Mouse (Mus musculus): ENCODE measurements around the gene Katnbl1. TPM values are rescaled to one million over a fixed set of nuclear protein-coding genes. Genes with fewer than 3 reads are reported as not detected.

Katnbl1 gene
- polyA plus RNA-seq, 1 experiment, result 0.27 TPM

DNA sequence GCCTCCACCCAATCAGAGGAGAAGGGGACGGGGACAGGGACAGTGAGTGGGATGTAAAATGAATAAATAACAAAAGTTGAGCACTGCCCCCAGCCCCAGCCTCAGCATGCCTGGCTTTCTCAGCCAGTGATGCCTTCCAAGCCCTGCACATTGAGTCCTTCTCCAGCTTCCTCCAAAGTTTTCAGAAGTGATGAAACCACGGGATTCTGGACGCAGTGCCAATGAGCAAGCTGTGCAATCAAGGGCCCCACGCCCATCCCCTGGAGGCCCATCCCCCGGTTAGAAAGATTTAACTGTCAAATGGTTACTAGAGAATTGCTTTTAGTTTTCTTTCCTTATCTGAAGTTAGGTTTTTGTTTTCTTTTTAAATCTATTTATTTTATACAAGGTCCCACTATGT is 9.1 kb upstream of the Katnbl1 start:
- 39% methylated on average over 5 of the region's 5 CpGs for WGBS
- TF ChIP-seq POLR2A (IDR thresholded peaks at IDR 0.05; ENCODE audit: low read depth, low read length) (no peak), CTCF (IDR thresholded peaks at IDR 0.05; ENCODE audit: extremely low read depth, insufficient read length, insufficient replicate concordance, low read depth, low read length) (no peak)

DNA sequence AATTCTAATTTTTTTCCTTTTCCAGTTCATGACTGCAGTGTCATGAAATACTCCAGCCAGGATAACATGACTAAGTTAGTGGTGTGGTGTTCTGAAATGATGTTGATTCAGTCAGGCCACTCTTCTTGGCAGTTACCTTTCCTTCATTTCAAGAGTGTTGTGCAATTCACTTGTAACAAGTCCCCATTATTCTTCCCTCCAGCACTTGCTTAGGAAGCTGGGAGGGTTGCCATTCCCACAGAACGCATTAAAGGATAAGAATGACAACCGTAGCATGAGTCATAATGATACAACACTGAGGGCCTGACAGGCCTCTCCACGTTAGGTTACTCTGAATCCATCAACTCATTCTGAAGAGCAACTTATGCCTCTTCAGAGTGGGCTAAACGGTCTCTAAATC is 5.9 kb upstream of the Katnbl1 start:
- no peak for TF ChIP-seq CTCF (IDR thresholded peaks at IDR 0.05; ENCODE audit: extremely low read depth, insufficient read length, insufficient replicate concordance, low read depth, low read length)
- no peak for TF ChIP-seq POLR2A (IDR thresholded peaks at IDR 0.05; ENCODE audit: low read depth, low read length)
- Histone ChIP-seq H3K27me3 (ENCODE audit: control insufficient read depth, insufficient read depth, low read length) (no peaks in the 10 kb centered on the region), H3K4me1 (ENCODE audit: control insufficient read depth, insufficient read depth, insufficient read length, low read length) (no peaks in the 10 kb centered on the region), H3K4me3 (ENCODE audit: low read depth, low read length) (no peak overlapping the region), H3K27ac (ENCODE audit: insufficient read depth, low read depth, low read length) (no peak overlapping the region), H3K36me3 (ENCODE audit: control insufficient read depth, insufficient read depth, low read length) (no peaks in the 10 kb centered on the region)
- 38% methylated on average over 4 of the region's 4 CpGs for WGBS

More for the DNA sequence above, 9.1 kb upstream of the Katnbl1 start:
- H3K27ac ChIP-seq (ENCODE audit: insufficient read depth, low read depth, low read length), result no peak overlapping the region
- no peaks in the 10 kb centered on the region for H3K4me1 ChIP-seq (ENCODE audit: control insufficient read depth, insufficient read depth, insufficient read length, low read length)
- H3K36me3 ChIP-seq (ENCODE audit: control insufficient read depth, insufficient read depth, low read length), result no peaks in the 10 kb centered on the region
- H3K4me3 ChIP-seq (ENCODE audit: low read depth, low read length), result no peak overlapping the region
- H3K27me3 ChIP-seq (ENCODE audit: control insufficient read depth, insufficient read depth, low read length), result no peaks in the 10 kb centered on the region

DNA sequence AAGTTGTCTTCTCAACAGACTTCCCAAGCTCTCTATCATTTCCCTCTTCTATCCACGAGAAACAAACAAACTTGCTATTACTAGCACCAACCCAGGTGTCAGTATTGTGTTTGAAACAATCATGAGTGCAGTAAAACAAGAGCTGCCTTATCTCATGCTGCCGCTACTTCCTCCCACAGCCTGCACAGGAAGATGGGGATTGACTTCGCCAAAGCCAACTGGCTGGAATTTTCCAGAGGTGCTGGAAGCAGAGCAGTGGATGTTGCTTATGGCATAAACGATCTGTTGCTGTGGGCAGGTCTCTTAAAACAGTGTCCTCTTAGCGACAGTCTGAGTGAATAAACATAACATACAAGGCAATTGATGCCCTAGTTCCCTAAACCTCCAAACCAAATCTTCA is 4.4 kb upstream of the Katnbl1 start:
- 24% methylated on average over 5 of the region's 5 CpGs for WGBS
- Histone ChIP-seq H3K36me3 (ENCODE audit: control insufficient read depth, insufficient read depth, low read length) (no peaks in the 10 kb centered on the region), H3K4me3 (ENCODE audit: low read depth, low read length) (no peak overlapping the region), H3K27me3 (ENCODE audit: control insufficient read depth, insufficient read depth, low read length) (no peaks in the 10 kb centered on the region), H3K27ac (ENCODE audit: insufficient read depth, low read depth, low read length) (no peak overlapping the region), H3K4me1 (ENCODE audit: control insufficient read depth, insufficient read depth, insufficient read length, low read length) (no peaks in the 10 kb centered on the region)
- no peak for TF ChIP-seq CTCF (IDR thresholded peaks at IDR 0.05; ENCODE audit: extremely low read depth, insufficient read length, insufficient replicate concordance, low read depth, low read length)
- no peak for TF ChIP-seq POLR2A (IDR thresholded peaks at IDR 0.05; ENCODE audit: low read depth, low read length)

DNA sequence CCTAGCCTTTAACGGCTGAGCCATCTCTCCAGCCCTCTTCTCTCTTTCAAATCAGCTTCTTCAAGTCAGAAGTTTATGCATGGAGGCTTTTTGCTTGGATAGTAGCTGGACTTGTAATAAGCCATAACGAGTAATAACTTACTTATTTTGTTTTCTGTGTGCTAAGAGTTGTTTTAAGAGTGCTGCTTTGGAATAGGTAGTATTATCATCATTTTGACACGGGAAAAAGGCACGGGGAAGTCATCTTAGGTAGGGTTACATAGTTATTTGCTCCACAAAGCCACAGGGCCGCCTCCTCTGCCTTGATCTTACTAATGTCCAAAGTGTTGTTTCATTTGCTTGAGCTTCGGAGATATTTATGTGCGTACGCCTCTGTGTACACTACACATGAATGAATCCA is 1.1 kb downstream of the Katnbl1 start:
- WGBS, result 6% methylated on average over 8 of the region's 8 CpGs
- Histone ChIP-seq H3K27me3 (ENCODE audit: control insufficient read depth, insufficient read depth, low read length) (no peaks in the 10 kb centered on the region), H3K4me1 (ENCODE audit: control insufficient read depth, insufficient read depth, insufficient read length, low read length) (peaks cover 2% of the 10 kb centered on the region; the same call in 1 of the 2 replicates), H3K27ac (ENCODE audit: insufficient read depth, low read depth, low read length) (no peak overlapping the region), H3K4me3 (ENCODE audit: low read depth, low read length) (no peak overlapping the region), H3K36me3 (ENCODE audit: control insufficient read depth, insufficient read depth, low read length) (no peaks in the 10 kb centered on the region)
- TF ChIP-seq CTCF (IDR thresholded peaks at IDR 0.05; ENCODE audit: extremely low read depth, insufficient read length, insufficient replicate concordance, low read depth, low read length), result no peak
- TF ChIP-seq POLR2A (IDR thresholded peaks at IDR 0.05; ENCODE audit: low read depth, low read length), result no peak

DNA sequence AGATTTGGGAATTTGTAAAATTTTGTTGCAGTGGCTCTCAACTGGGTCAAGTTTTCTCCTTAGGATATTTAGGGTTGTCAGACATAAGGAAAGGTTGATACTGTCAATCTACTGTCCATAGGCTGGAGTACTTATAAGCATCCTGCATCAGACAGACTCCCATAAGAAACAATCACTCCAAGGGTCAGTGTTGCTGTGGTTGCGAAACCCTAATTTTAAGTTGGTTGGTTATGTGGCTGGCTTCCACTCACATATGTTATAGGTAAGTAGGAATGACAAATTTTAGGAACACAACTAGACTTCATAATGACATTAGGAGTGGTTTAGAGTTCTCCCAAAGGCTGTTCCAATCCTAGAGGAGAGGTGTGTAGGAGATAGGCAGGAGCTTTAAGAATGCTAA is 2.2 kb downstream of the Katnbl1 start:
- H3K4me3 ChIP-seq (ENCODE audit: low read depth, low read length), result no peak overlapping the region
- H3K4me1 ChIP-seq (ENCODE audit: control insufficient read depth, insufficient read depth, insufficient read length, low read length), result peaks cover 2% of the 10 kb centered on the region; the same call in 1 of the 2 replicates
- no peak overlapping the region for H3K27ac ChIP-seq (ENCODE audit: insufficient read depth, low read depth, low read length)
- no peaks in the 10 kb centered on the region for H3K27me3 ChIP-seq (ENCODE audit: control insufficient read depth, insufficient read depth, low read length)
- WGBS, result 98% methylated on average over 1 of the region's 1 CpGs
- H3K36me3 ChIP-seq (ENCODE audit: control insufficient read depth, insufficient read depth, low read length), result no peaks in the 10 kb centered on the region
- no peak for TF ChIP-seq POLR2A (IDR thresholded peaks at IDR 0.05; ENCODE audit: low read depth, low read length)
- TF ChIP-seq CTCF (IDR thresholded peaks at IDR 0.05; ENCODE audit: extremely low read depth, insufficient read length, insufficient replicate concordance, low read depth, low read length), result no peak

DNA sequence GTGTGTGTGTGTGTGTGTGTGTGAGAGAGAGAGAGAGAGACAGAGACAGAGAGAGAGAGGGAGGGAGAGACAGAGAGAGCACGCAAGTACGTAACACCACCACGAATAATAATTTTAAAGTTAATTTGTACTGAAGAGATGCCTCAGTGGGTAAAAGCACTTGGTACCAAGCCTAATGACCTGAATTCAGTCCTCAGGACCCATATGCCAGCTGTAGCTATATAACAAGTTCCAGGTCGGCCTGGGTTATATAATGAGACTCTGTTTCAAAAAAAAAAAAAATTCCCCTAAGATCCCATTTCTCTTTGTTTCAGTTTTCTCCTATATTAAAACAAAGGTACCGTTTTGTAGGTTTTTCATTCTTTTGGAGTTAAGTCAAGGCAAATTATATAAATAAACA is 11.8 kb downstream of the Katnbl1 start:
- 85% methylated on average over 5 of the region's 5 CpGs for WGBS
- no peak overlapping the region for H3K4me3 ChIP-seq (ENCODE audit: low read depth, low read length)
- no peaks in the 10 kb centered on the region for H3K27me3 ChIP-seq (ENCODE audit: control insufficient read depth, insufficient read depth, low read length)
- no peak for TF ChIP-seq CTCF (IDR thresholded peaks at IDR 0.05; ENCODE audit: extremely low read depth, insufficient read length, insufficient replicate concordance, low read depth, low read length)
- TF ChIP-seq POLR2A (IDR thresholded peaks at IDR 0.05; ENCODE audit: low read depth, low read length), result no peak
- H3K4me1 ChIP-seq (ENCODE audit: control insufficient read depth, insufficient read depth, insufficient read length, low read length), result no peaks in the 10 kb centered on the region
- H3K27ac ChIP-seq (ENCODE audit: insufficient read depth, low read depth, low read length), result no peak overlapping the region
- no peaks in the 10 kb centered on the region for H3K36me3 ChIP-seq (ENCODE audit: control insufficient read depth, insufficient read depth, low read length)

DNA sequence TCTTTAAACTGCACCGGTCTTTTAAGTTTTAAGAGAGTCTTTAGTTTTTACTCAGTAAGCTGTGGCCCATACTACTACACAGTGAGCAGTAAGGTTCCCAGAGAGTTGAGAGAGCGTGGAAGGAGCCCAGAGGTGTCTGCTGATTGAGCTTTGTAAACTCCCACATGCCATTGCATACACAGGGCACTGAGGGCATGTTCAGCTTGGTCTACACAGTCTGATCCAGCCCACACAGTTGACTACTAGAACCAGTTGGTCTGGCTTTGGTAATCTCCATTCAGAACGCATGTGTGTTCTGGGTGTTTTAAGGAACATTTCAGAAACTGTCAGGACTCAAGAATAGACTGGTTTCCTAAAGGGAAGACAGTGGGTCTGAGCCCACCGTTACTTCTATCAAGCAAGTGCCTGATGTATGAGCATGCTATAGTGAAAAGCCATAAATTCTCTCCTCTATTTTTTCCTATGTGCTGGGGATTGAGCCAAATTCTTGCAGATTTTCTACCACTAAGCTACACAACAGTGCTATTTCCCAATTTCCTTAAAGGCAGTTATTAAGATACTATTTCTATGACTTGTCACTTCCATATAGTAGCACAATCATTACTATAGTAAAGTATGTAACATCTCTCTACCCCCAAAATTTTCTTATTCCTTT is 12.5 kb downstream of the Katnbl1 start:
- Histone ChIP-seq H3K27ac (ENCODE audit: insufficient read depth, low read depth, low read length) (no peak overlapping the region), H3K4me1 (ENCODE audit: control insufficient read depth, insufficient read depth, insufficient read length, low read length) (peaks cover under 1% of the 10 kb centered on the region; the same call in 1 of the 2 replicates), H3K27me3 (ENCODE audit: control insufficient read depth, insufficient read depth, low read length) (no peaks in the 10 kb centered on the region), H3K36me3 (ENCODE audit: control insufficient read depth, insufficient read depth, low read length) (no peaks in the 10 kb centered on the region), H3K4me3 (ENCODE audit: low read depth, low read length) (no peak overlapping the region)
- 88% methylated on average over 4 of the region's 4 CpGs for WGBS
- TF ChIP-seq CTCF (IDR thresholded peaks at IDR 0.05; ENCODE audit: extremely low read depth, insufficient read length, insufficient replicate concordance, low read depth, low read length) (no peak), POLR2A (IDR thresholded peaks at IDR 0.05; ENCODE audit: low read depth, low read length) (no peak)

Data from small intestine, adult 2 months (tissue).